Mouse (Mus musculus): ENCODE results near the gene Ifitm5. TPM values are rescaled to one million over a fixed set of nuclear protein-coding genes. Genes with fewer than 3 reads are reported as not detected.

Ifitm5 gene
- total and polyA plus RNA-seq, 2 experiments from 2014 or later: 0.28 to 0.86 TPM

GRCm38 (mm10) chr7:140941222-140942051 is 8.7 kb downstream of the Ifitm5 start, which contains the start of gene Pgghg:
Gene Pgghg, plus strand, starts transcription at chr7:140941391.
- TF ChIP-seq CTCF (IDR thresholded peaks at IDR 0.05; ENCODE audit: low read depth): peak; percentile 87
- H3K27me3 ChIP-seq (ENCODE audit: insufficient read depth, low read length): no peaks in the 10 kb centered on the region
- 3% methylated on average over 33 of the region's 33 CpGs for WGBS
- no peaks in the 10 kb centered on the region for H3K36me3 ChIP-seq (ENCODE audit: insufficient read depth)
- H3K9ac ChIP-seq: peak within 1 kb of the TSS; percentile 51
- no peaks in the 10 kb centered on the region; the same call in 1 of the 2 replicates for H3K4me1 ChIP-seq (ENCODE audit: insufficient read depth)
- H3K9me3 ChIP-seq (ENCODE audit: low read length): no peaks in the 10 kb centered on the region
- ATAC-seq (peak; percentile 96), DNase-seq (peak; percentile 82)
- H3K4me2 ChIP-seq (ENCODE audit: low read depth): peak within 1 kb of the TSS; percentile 60
- peak within 1 kb of the TSS; percentile 46 for H3K4me3 ChIP-seq (ENCODE audit: low read depth, low read length)
- 0 out of 2 replicates have a peak within 1 kb of the TSS, but pooled peaks have one; percentile 30 for H3K27ac ChIP-seq (ENCODE audit: low read depth, low read length)

GRCm38 (mm10) chr7:140939669-140940171 is 10.4 kb downstream of the Ifitm5 start:
- Histone ChIP-seq H3K36me3 (ENCODE audit: insufficient read depth) (no peaks in the 10 kb centered on the region), H3K9me3 (ENCODE audit: low read length) (no peaks in the 10 kb centered on the region), H3K4me2 (ENCODE audit: low read depth) (no peak overlapping the region), H3K4me1 (ENCODE audit: insufficient read depth) (no peaks in the 10 kb centered on the region; the same call in 1 of the 2 replicates), H3K9ac (no peak overlapping the region), H3K27ac (ENCODE audit: low read depth, low read length) (no peak overlapping the region), H3K27me3 (ENCODE audit: insufficient read depth, low read length) (no peaks in the 10 kb centered on the region), H3K4me3 (ENCODE audit: low read depth, low read length) (no peak overlapping the region)
- DNase-seq: no peak
- no peak for ATAC-seq
- TF ChIP-seq CTCF (IDR thresholded peaks at IDR 0.05; ENCODE audit: low read depth): no peak
- WGBS: 15% methylated on average over 6 of the region's 8 CpGs

GRCm38 (mm10) chr7:140938896-140939295 is 11.2 kb downstream of the Ifitm5 start:
- ATAC-seq (no peak), DNase-seq (no peak)
- no peaks in the 10 kb centered on the region for H3K36me3 ChIP-seq (ENCODE audit: insufficient read depth)
- no peak overlapping the region for H3K27ac ChIP-seq (ENCODE audit: low read depth, low read length)
- no peak overlapping the region for H3K4me3 ChIP-seq (ENCODE audit: low read depth, low read length)
- no peak overlapping the region for H3K9ac ChIP-seq
- no peak overlapping the region for H3K4me2 ChIP-seq (ENCODE audit: low read depth)
- no peaks in the 10 kb centered on the region; the same call in 1 of the 2 replicates for H3K4me1 ChIP-seq (ENCODE audit: insufficient read depth)
- H3K9me3 ChIP-seq (ENCODE audit: low read length): no peaks in the 10 kb centered on the region
- H3K27me3 ChIP-seq (ENCODE audit: insufficient read depth, low read length): no peaks in the 10 kb centered on the region
- no peak for TF ChIP-seq CTCF (IDR thresholded peaks at IDR 0.05; ENCODE audit: low read depth)
- 26% methylated on average over 2 of the region's 2 CpGs for WGBS

- no peaks in the 10 kb centered on the region for H3K36me3 ChIP-seq (ENCODE audit: insufficient read depth)
- H3K4me3 ChIP-seq (ENCODE audit: low read depth, low read length): no peak overlapping the region
- TF ChIP-seq CTCF (IDR thresholded peaks at IDR 0.05; ENCODE audit: low read depth): peak; percentile 23; the same call in 1 of the 2 replicates
- no peaks in the 10 kb centered on the region for H3K27me3 ChIP-seq (ENCODE audit: insufficient read depth, low read length)
- H3K9ac ChIP-seq: no peak overlapping the region
- no peak overlapping the region for H3K27ac ChIP-seq (ENCODE audit: low read depth, low read length)
- DNase-seq (no peak), ATAC-seq (no peak)
- H3K4me1 ChIP-seq (ENCODE audit: insufficient read depth): no peaks in the 10 kb centered on the region; the same call in 1 of the 2 replicates
- no peak overlapping the region for H3K4me2 ChIP-seq (ENCODE audit: low read depth)
- WGBS: 45% methylated on average over 3 of the region's 3 CpGs
- H3K9me3 ChIP-seq (ENCODE audit: low read length): no peaks in the 10 kb centered on the region
These were observed 11.7 kb downstream of the Ifitm5 start for GRCm38 (mm10) chr7:140938436-140938835.

- 91% methylated on average over 6 of the region's 6 CpGs for WGBS
- ATAC-seq: no peak
These were observed 22.9 kb downstream of the Ifitm5 start for GRCm38 (mm10) chr7:140927181-140927580.

GRCm38 (mm10) chr7:140923070-140923775 is 26.9 kb downstream of the Ifitm5 start:
- Histone ChIP-seq H3K27ac (ENCODE audit: low read depth, low read length) (no peak overlapping the region), H3K4me2 (ENCODE audit: low read depth) (peak overlapping the region; percentile 99), H3K4me1 (ENCODE audit: insufficient read depth) (no peaks in the 10 kb centered on the region), H3K9ac (peak overlapping the region; percentile 40), H3K4me3 (ENCODE audit: low read depth, low read length) (peak overlapping the region; percentile 45), H3K36me3 (ENCODE audit: insufficient read depth) (no peaks in the 10 kb centered on the region), H3K9me3 (ENCODE audit: low read length) (no peaks in the 10 kb centered on the region), H3K27me3 (ENCODE audit: insufficient read depth, low read length) (peaks cover 51% of the 10 kb centered on the region)
- WGBS: 20% methylated on average over 30 of the region's 30 CpGs
- DNase-seq (no peak), ATAC-seq (peak; percentile 61; the same call in 1 of the 2 replicates)
- TF ChIP-seq CTCF (IDR thresholded peaks at IDR 0.05; ENCODE audit: low read depth): no peak

More at GRCm38 (mm10) chr7:140927181-140927580, 22.9 kb downstream of the Ifitm5 start:
- H3K27me3 ChIP-seq (ENCODE audit: insufficient read depth, low read length): peaks cover 21% of the 10 kb centered on the region
- H3K27ac ChIP-seq (ENCODE audit: low read depth, low read length): no peak overlapping the region
- no peak for DNase-seq
- no peak overlapping the region for H3K4me2 ChIP-seq (ENCODE audit: low read depth)
- no peak for TF ChIP-seq CTCF (IDR thresholded peaks at IDR 0.05; ENCODE audit: low read depth)
- H3K9ac ChIP-seq: no peak overlapping the region
- H3K9me3 ChIP-seq (ENCODE audit: low read length): no peaks in the 10 kb centered on the region
- no peaks in the 10 kb centered on the region for H3K36me3 ChIP-seq (ENCODE audit: insufficient read depth)
- no peak overlapping the region for H3K4me3 ChIP-seq (ENCODE audit: low read depth, low read length)
- no peaks in the 10 kb centered on the region for H3K4me1 ChIP-seq (ENCODE audit: insufficient read depth)
